Mouse (Mus musculus): ENCODE data around the gene Pdc.
"Not testable (repeated sequence)": the region's sequence is repeated elsewhere in the genome, so short reads cannot be mapped to it uniquely, and the experiment has no call there.

The Pdc gene

GRCm38 (mm10) chr1:150319205-150319604 is at the start of gene Pdc:
Pdc (plus strand) TSS chr1:150319417.
- DNase-seq (ENCODE audit: low spot score) = no peak

- DNase-seq (ENCODE audit: low spot score) = not testable (repeated sequence)
These were observed 25.2 kb upstream of the Pdc start for GRCm38 (mm10) chr1:150294051-150294450.

- peak; percentile 66 for DNase-seq (ENCODE audit: low spot score)
These were observed 11.6 kb upstream of the Pdc start for GRCm38 (mm10) chr1:150307599-150307998.

DNA sequence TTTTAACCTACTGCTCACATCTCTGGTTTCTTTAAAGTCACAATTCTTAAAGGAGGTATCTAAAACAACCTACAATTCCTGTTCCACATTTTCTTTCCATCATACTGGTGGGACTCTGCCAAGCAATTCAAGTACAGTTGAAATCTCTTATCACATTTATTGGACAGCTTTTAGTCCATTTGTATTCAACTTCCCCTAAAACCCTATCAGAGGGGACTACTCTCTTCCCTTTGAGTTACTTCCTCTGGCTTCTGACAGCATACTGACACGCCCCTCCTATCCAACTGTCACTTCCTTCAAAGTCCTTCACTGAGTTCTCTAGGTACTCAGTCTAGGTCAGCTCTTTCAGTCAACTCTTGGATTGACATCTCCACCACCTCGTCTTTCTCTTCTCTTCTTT is 15.9 kb downstream of the Pdc start:
- no peak for DNase-seq (ENCODE audit: low spot score)

DNA sequence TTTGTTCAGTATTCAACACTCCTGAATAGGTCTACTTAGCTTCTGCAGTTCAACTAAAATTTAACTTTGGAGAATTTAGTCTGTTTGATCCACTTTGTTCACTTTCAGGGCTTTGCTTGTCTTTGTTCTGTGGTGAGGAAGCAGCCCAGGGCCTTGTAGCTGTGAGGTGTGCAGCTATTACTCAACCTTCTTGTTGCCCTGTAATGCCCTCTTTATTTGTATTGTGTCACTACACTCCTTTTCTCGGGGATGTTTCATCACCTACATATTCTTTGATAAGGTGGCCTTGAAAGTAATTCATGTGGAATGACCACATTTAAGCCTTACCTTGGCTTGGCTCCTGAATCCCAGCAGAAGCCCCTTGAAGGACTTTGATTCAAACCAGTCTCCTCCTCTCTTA is 41.6 kb downstream of the Pdc start:
- no peak for DNase-seq (ENCODE audit: low spot score)

DNA sequence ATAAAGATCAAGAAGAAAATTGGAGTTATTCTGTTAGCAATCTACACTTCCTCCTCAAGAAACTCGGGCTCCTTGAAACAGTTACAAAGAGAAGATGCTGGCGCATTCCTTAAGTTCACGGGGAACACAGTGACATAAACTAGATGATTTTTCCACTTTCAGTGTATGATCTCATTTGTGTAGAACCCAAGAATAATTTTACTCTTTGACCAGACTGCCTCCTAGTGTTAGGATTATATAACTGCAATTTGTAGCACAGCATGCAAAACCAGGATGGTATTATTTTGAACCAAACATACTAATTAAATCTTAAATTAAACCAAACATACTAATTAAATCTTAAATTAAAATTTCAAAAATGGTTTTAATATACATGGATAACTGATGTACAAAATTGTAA is 53.7 kb downstream of the Pdc start:
- DNase-seq (ENCODE audit: low spot score) = peak; percentile 44

DNA sequence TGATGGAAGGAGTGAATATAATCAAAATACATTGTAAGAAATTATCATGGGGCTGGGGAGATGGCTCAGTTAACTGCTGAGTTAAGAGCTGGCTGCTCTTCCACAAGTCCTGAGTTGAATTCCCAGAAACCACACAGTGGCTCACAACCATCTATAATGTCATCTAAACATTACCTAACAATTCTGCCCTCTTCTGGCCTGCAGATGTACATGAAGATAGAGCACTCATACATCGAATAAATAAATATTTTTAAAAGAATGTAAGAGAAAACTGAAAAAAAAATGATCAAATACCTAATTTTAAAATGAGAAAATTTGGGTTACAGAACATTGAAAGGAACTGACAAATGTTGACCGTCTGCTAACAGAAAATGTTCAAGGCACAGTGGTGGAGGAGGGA is 55.0 kb downstream of the Pdc start:
- no peak for DNase-seq (ENCODE audit: low spot score)
